Mouse (Mus musculus) spleen, postnatal 14 days (tissue): ENCODE measurements around the gene Rpl10l.

ENCODE experiments used
- DNase-seq, 2 experiments: peaks; one replicate each; pipeline ENCODE4 v3.0.0; 2021 to 2022; ENCODE audit warnings: low spot score in 2 of 2

The Rpl10l gene

GRCm38 (mm10) chr12:66283991-66284622, at the start of gene Rpl10l:
Gene Rpl10l (minus strand): TSS chr12:66284401.
- peak in 1 of 2 experiments; percentile 1 for DNase-seq

DNA sequence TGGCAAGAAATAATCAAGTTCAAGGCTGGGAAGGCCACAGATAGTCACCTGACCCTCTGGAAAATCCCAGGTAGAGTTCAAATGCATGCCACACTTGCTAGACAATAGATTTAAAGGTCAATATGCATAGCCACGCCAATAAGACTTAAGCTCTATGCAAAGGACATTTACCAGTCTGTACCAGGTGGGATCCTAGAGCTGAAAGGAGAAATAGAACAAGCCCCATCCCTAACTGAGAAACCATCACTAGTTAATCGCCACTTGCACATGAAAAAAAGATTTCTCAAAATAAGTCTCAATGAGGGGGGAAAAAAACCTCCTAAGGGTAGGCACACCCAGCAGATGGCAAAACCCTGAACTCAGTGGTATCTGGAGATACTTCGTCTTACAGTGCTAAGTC, 8.3 kb downstream of the Rpl10l start:
- DNase-seq, result no peak

DNA sequence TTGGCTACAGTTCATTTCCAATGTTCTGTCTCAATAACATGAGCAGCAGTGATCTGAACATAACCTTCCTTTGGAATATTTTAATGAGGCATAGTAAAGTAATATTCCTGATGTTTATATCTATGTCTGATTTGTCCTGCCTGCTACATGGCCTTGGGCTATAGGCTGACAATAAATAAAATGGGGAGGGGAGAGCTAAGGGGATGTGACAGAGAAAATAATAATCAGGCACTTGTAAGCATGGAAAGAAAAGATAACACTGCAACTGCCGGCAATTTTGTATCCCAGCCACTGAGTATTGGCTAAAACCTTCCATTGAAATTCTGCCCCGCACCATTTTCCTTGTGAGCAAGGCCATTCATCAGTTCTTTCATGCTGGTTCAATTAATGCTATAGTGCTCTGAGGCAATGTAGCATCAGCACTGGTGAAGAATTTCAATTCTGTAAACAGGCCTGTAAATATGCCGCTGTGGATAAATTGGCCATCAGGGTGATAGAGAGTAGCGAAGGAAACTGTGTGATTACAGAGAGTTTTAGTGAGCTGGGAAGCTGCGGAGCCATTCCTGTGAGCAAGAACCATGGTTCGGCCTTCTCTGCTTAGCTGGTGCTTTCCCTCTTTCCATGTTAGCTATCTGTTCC, 38.6 kb downstream of the Rpl10l start:
- DNase-seq, result no peak

DNA sequence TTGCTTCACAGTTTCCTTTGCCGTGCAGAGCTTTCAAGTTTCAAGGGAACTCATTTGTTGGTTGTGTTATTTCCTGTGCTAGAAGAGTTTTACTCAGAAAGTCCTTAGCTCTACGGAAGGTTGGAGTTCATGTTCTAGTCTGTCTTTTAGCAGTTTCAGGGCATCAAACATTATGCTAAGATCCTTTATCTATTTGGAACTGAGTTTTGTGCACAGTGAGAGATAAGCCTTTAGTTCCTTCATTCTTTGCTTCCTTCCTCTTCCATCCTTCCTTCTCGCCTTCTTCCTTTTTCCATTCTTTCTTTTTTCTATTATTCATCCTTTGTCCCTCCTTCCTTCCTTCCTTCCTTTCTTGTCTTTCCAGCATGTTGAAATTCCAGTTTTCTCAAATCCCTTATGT, 50.0 kb downstream of the Rpl10l start:
- DNase-seq, result no peak
